Mouse (Mus musculus): ENCODE measurements around the gene Ptpn23. TPM values are rescaled to one million over a fixed set of nuclear protein-coding genes. Genes with fewer than 3 reads are reported as not detected.
A peak's percentile ranks its signal among the peaks of the same experiment; 100 is the strongest.
"Not testable (repeated sequence)": the region's sequence is repeated elsewhere in the genome, so short reads cannot be mapped to it uniquely, and the experiment has no call there.

Ptpn23 gene
- polyA plus RNA-seq, 2 experiments, result 18.5 to 44.5 TPM

DNA sequence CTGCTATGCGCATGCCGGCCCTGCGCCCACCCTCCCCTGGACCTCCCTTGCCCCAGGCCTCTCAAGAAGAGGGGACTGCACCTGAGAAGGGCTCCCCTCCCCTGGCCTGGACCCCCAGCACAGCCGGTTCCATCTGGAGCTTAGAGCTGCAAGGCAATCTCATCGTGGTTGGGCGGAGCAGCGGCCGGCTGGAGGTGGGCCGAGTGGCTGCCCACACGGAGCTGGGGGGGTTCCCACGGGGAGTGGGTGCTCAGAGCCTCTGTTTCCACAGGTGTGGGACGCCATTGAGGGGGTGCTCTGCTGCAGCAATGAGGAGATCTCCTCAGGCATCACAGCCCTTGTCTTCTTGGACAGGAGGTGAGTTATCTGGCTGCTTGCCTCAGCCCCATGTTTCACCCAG lies 26.7 kb downstream of the Ptpn23 start:
- Histone ChIP-seq H3K4me3 (replicated peaks; ENCODE audit: low read length) (no peak overlapping the region), H3K9ac (ENCODE audit: low read depth, low read length, severe bottlenecking) (no peak overlapping the region), H3K27ac (replicated peaks; ENCODE audit: low read depth, low read length) (no peak overlapping the region), H3K4me2 (replicated peaks; ENCODE audit: low read depth, low read length, severe bottlenecking) (no peak overlapping the region), H3K9me3 (ENCODE audit: control insufficient read depth, low read length) (no peaks in the 10 kb centered on the region), H3K27me3 (ENCODE audit: control insufficient read depth, insufficient read depth, low read length) (no peaks in the 10 kb centered on the region), H3K36me3 (ENCODE audit: control insufficient read depth, insufficient read depth, low read length) (peaks cover 92% of the 10 kb centered on the region), H3K4me1 (ENCODE audit: control insufficient read depth, insufficient read depth, low read length) (no peaks in the 10 kb centered on the region)
- ATAC-seq (ENCODE audit: low FRiP score, low read depth) (no peak), DNase-seq (ENCODE audit: low spot score) (no peak)
- WGBS, result 70% methylated on average over 12 of the region's 12 CpGs
- no peak for TF ChIP-seq POLR2A (IDR thresholded peaks at IDR 0.05; ENCODE audit: borderline replicate concordance, extremely low read depth, insufficient read depth, insufficient read length)

DNA sequence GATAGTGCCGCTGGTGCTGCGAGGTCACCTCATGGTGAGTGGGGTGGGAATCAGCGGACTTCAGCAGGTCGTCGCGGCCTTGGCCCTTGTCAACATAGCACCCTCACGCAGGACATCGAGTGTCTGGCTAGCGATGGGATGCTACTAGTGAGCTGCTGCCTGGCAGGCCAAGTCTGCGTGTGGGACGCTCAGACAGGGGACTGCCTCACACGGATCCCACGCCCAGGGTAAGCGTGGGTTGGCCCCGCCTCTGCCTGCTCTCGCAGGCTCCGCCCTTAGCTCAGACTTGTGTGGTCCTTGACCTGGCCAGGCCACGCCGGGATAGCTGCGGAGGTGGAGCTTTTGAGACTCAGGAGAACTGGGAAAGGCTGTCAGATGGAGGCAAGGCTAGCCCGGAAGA lies 27.4 kb downstream of the Ptpn23 start:
- Histone ChIP-seq H3K27ac (replicated peaks; ENCODE audit: low read depth, low read length) (no peak overlapping the region), H3K36me3 (ENCODE audit: control insufficient read depth, insufficient read depth, low read length) (peaks cover 86% of the 10 kb centered on the region), H3K4me1 (ENCODE audit: control insufficient read depth, insufficient read depth, low read length) (no peaks in the 10 kb centered on the region), H3K4me3 (replicated peaks; ENCODE audit: low read length) (no peak overlapping the region), H3K9me3 (ENCODE audit: control insufficient read depth, low read length) (no peaks in the 10 kb centered on the region), H3K9ac (ENCODE audit: low read depth, low read length, severe bottlenecking) (no peak overlapping the region), H3K4me2 (replicated peaks; ENCODE audit: low read depth, low read length, severe bottlenecking) (no peak overlapping the region), H3K27me3 (ENCODE audit: control insufficient read depth, insufficient read depth, low read length) (no peaks in the 10 kb centered on the region)
- TF ChIP-seq POLR2A (IDR thresholded peaks at IDR 0.05; ENCODE audit: borderline replicate concordance, extremely low read depth, insufficient read depth, insufficient read length), result no peak
- ATAC-seq (ENCODE audit: low FRiP score, low read depth) (0 out of 2 replicates have a peak, but pooled peaks have one; percentile 14), DNase-seq (ENCODE audit: low spot score) (no peak)
- 40% methylated on average over 20 of the region's 21 CpGs for WGBS

DNA sequence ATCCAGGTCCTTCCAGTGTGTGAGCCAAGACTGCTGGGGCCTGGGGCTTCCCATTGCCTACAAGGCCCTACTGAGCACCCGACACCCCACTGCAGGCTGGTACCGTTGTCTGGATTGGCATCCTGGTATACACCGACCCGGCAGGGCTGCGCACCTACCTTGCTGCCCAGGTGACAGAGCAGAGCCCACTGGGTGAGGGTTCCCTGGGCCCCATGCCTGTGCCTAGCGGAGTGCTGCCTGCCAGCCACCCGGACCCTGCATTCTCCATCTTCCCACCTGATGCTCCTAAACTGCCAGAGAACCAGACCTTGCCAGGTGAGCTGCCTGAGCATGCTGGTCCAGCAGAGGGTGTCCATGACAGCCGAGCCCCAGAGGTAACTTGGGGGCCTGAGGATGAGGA lies 28.7 kb downstream of the Ptpn23 start:
- Histone ChIP-seq H3K4me2 (replicated peaks; ENCODE audit: low read depth, low read length, severe bottlenecking) (no peak overlapping the region), H3K27me3 (ENCODE audit: control insufficient read depth, insufficient read depth, low read length) (no peaks in the 10 kb centered on the region), H3K9me3 (ENCODE audit: control insufficient read depth, low read length) (no peaks in the 10 kb centered on the region), H3K4me3 (replicated peaks; ENCODE audit: low read length) (no peak overlapping the region), H3K36me3 (ENCODE audit: control insufficient read depth, insufficient read depth, low read length) (peaks cover 75% of the 10 kb centered on the region), H3K4me1 (ENCODE audit: control insufficient read depth, insufficient read depth, low read length) (no peaks in the 10 kb centered on the region), H3K9ac (ENCODE audit: low read depth, low read length, severe bottlenecking) (no peak overlapping the region), H3K27ac (replicated peaks; ENCODE audit: low read depth, low read length) (no peak overlapping the region)
- ATAC-seq (ENCODE audit: low FRiP score, low read depth), result no peak
- no peak for TF ChIP-seq POLR2A (IDR thresholded peaks at IDR 0.05; ENCODE audit: borderline replicate concordance, extremely low read depth, insufficient read depth, insufficient read length)
- WGBS, result 100% methylated on average over 8 of the region's 8 CpGs
- no peak for DNase-seq (ENCODE audit: low spot score)

DNA sequence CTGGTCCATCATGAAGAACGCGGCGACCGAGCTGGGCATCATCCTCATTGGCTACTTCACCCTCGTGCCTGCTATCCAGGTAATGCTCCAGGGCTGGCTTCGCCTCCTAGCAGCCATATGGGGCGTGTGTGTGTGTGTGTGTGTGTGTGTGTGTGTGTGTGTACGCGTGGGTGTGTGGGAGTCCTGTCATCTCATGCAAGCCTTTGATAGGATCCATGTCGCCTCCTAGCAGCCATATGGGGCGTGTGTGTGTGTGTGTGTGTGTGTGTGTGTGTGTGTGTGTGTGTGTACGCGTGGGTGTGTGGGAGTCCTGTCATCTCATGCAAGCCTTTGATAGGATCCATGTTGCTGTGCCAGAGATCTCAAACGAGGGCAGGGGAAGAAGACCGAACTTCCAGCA lies 30.4 kb downstream of the Ptpn23 start:
- H3K9me3 ChIP-seq (ENCODE audit: control insufficient read depth, low read length); H3K4me2 ChIP-seq (replicated peaks; ENCODE audit: low read depth, low read length, severe bottlenecking); H3K27ac ChIP-seq (replicated peaks; ENCODE audit: low read depth, low read length); ATAC-seq (ENCODE audit: low FRiP score, low read depth); DNase-seq (ENCODE audit: low spot score); H3K27me3 ChIP-seq (ENCODE audit: control insufficient read depth, insufficient read depth, low read length); H3K4me3 ChIP-seq (replicated peaks; ENCODE audit: low read length); H3K9ac ChIP-seq (ENCODE audit: low read depth, low read length, severe bottlenecking); H3K4me1 ChIP-seq (ENCODE audit: control insufficient read depth, insufficient read depth, low read length): not testable (repeated sequence)
- WGBS, result 89% methylated on average over 14 of the region's 15 CpGs
- peaks cover 75% of the 10 kb centered on the region for H3K36me3 ChIP-seq (ENCODE audit: control insufficient read depth, insufficient read depth, low read length)

DNA sequence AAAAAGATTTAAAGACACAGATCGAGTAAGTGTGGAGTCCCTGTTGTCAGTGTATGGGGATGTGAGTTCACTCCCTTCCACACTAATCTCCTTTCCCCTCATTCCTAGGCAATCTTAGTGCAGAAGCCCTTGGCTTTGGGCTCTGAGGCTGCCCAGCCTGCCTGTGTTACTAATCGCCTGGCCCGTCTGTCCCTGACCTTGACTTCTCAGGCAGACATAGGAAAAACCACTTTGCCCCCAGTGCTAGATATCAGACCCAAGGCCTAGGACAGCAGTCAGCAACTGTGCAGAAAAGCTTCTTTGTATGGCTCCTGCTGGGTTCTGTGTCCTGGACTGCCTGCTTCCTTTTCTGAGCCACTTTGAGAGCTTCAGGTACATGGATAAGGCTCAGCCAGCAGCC lies 32.3 kb downstream of the Ptpn23 start:
- Histone ChIP-seq H3K27me3 (ENCODE audit: control insufficient read depth, insufficient read depth, low read length) (no peaks in the 10 kb centered on the region), H3K9me3 (ENCODE audit: control insufficient read depth, low read length) (no peaks in the 10 kb centered on the region), H3K4me1 (ENCODE audit: control insufficient read depth, insufficient read depth, low read length) (no peaks in the 10 kb centered on the region), H3K9ac (ENCODE audit: low read depth, low read length, severe bottlenecking) (no peak overlapping the region), H3K4me2 (replicated peaks; ENCODE audit: low read depth, low read length, severe bottlenecking) (no peak overlapping the region), H3K27ac (replicated peaks; ENCODE audit: low read depth, low read length) (no peak overlapping the region), H3K4me3 (replicated peaks; ENCODE audit: low read length) (no peak overlapping the region), H3K36me3 (ENCODE audit: control insufficient read depth, insufficient read depth, low read length) (peaks cover 68% of the 10 kb centered on the region)
- DNase-seq (ENCODE audit: low spot score) (no peak), ATAC-seq (ENCODE audit: low FRiP score, low read depth) (no peak)
- no peak for TF ChIP-seq POLR2A (IDR thresholded peaks at IDR 0.05; ENCODE audit: borderline replicate concordance, extremely low read depth, insufficient read depth, insufficient read length)
- WGBS, result 89% methylated on average over 3 of the region's 3 CpGs

DNA sequence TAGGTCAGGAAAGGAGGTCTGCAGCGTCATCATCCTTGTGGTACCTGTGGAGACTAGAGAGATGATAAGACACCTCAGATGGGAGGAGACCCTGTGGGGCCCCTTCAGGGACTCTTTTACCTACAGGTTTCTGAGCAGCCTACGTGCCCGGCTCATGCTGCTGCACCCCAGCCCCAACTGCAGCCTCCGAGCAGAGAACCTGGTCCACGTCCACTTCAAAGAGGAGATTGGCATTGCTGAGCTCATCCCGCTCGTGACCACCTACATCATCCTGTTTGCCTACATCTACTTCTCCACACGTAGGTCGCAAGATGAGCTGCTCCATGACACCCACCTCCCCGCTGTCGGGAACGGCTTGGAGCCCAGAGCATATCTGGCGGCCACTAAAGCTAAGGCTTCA lies 34.1 kb downstream of the Ptpn23 start:
- Histone ChIP-seq H3K4me3 (replicated peaks; ENCODE audit: low read length) (no peak overlapping the region), H3K9me3 (ENCODE audit: control insufficient read depth, low read length) (no peaks in the 10 kb centered on the region), H3K4me1 (ENCODE audit: control insufficient read depth, insufficient read depth, low read length) (no peaks in the 10 kb centered on the region), H3K27ac (replicated peaks; ENCODE audit: low read depth, low read length) (no peak overlapping the region), H3K9ac (ENCODE audit: low read depth, low read length, severe bottlenecking) (no peak overlapping the region), H3K4me2 (replicated peaks; ENCODE audit: low read depth, low read length, severe bottlenecking) (no peak overlapping the region), H3K36me3 (ENCODE audit: control insufficient read depth, insufficient read depth, low read length) (peaks cover 55% of the 10 kb centered on the region), H3K27me3 (ENCODE audit: control insufficient read depth, insufficient read depth, low read length) (no peaks in the 10 kb centered on the region)
- DNase-seq (ENCODE audit: low spot score), result no peak
- ATAC-seq (ENCODE audit: low FRiP score, low read depth), result no peak
- no peak for TF ChIP-seq POLR2A (IDR thresholded peaks at IDR 0.05; ENCODE audit: borderline replicate concordance, extremely low read depth, insufficient read depth, insufficient read length)
- WGBS, result 93% methylated on average over 13 of the region's 13 CpGs

Measured in limb, embryonic 14.5 days (tissue).